ENCODE assay signal across 21 mouse cellular contexts in genomic region chr12:100660076-100660475, GRCm38 (mm10).
"Had no signal": no experiment of that assay in that cellular context is flagged by ENCODE, and none has a peak within 500 bp of the region (broad histone marks: within the 10 kb centered on the region; RNA-seq: fewer than 3 reads in every experiment).

No protein-coding gene starts in this region.

- H3K4me1 ChIP-seq: midbrain, embryonic 13.5 days; midbrain, embryonic 15.5 days; neural tube, embryonic 12.5 days; stomach, embryonic 15.5 days had no signal

- H3K36me3 ChIP-seq: liver, embryonic 12.5 days; midbrain, embryonic 13.5 days; midbrain, embryonic 15.5 days; neural tube, embryonic 12.5 days; stomach, embryonic 15.5 days had no signal

- H3K4me2 ChIP-seq: liver, embryonic 12.5 days; lung, embryonic 14.5 days; midbrain, embryonic 11.5 days; midbrain, embryonic 13.5 days; midbrain, embryonic 15.5 days; neural tube, embryonic 12.5 days; stomach, embryonic 15.5 days had no signal

- H3K9me3 ChIP-seq: liver, embryonic 12.5 days; megakaryocyte, embryonic 14.5 days; midbrain, embryonic 13.5 days; midbrain, embryonic 15.5 days; neural tube, embryonic 12.5 days; stomach, embryonic 15.5 days had no signal

- H3K27ac ChIP-seq: liver, embryonic 12.5 days; liver, embryonic 14.5 days; macrophage; midbrain, embryonic 13.5 days; midbrain, embryonic 15.5 days; neural tube, embryonic 12.5 days; stomach, embryonic 15.5 days; stomach, postnatal 0 days had no signal

- H3K9ac ChIP-seq: liver, embryonic 12.5 days; liver, embryonic 14.5 days; lung, embryonic 14.5 days; midbrain, embryonic 13.5 days; midbrain, embryonic 15.5 days; neural tube, embryonic 12.5 days; stomach, embryonic 15.5 days had no signal

- ATAC-seq: liver, embryonic 12.5 days; midbrain, embryonic 13.5 days; midbrain, embryonic 15.5 days had no signal

- H3K27me3 ChIP-seq: liver, embryonic 12.5 days; megakaryocyte, embryonic 14.5 days; midbrain, embryonic 13.5 days; midbrain, embryonic 15.5 days; neural tube, embryonic 12.5 days; stomach, embryonic 15.5 days had no signal

- DNase-seq: lung, adult 18-20 months; lung, embryonic 14.5 days; lung, postnatal 10 days; lung, postnatal 36 days; retina, postnatal 1 day; right cerebral cortex, adult 18-20 months; right cerebral cortex, postnatal 25 days; right cerebral cortex, postnatal 4 days; thymus, adult 2 months; thymus, postnatal 14 days; thymus, postnatal 36 days had no signal

- H3K4me3 ChIP-seq: liver, embryonic 12.5 days; megakaryocyte, embryonic 14.5 days; midbrain, embryonic 13.5 days; midbrain, embryonic 15.5 days; neural tube, embryonic 12.5 days; stomach, embryonic 15.5 days had no signal
